Mouse (Mus musculus) liver, adult 2 months (tissue): ENCODE data around the gene Toe1. TPM values are rescaled to one million over a fixed set of nuclear protein-coding genes. Genes with fewer than 3 reads are reported as not detected.

Source experiments
- DNase-seq: peaks from one replicate; pipeline ENCODE4 v3.0.0-alpha.2; 2011; ENCODE audit warnings: low read depth, low spot score; ENCODE audit errors: extremely low read depth
- H3K27ac ChIP-seq: fragments of 200-500 bp; replicated peaks from 2 replicates; pipeline ENCODE4 v1.5.1; 2012; ENCODE audit warnings: low read depth, mild to moderate bottlenecking, control low read depth, inconsistent platforms, low read length; ENCODE audit not compliant: insufficient read depth
- H3K27me3 ChIP-seq: fragments of 200-500 bp; 2 replicates; pipeline ENCODE4 v1.6.1; 2012; ENCODE audit warnings: mild to moderate bottlenecking, moderate library complexity, low read length, inconsistent platforms; ENCODE audit not compliant: control insufficient read depth, insufficient read depth
- H3K36me3 ChIP-seq: fragments of 200-500 bp; 2 replicates; pipeline ENCODE4 v1.6.1; 2012; ENCODE audit warnings: low read length, inconsistent platforms; ENCODE audit not compliant: control insufficient read depth, insufficient read depth
- H3K4me1 ChIP-seq: fragments of 200-500 bp; 2 replicates; pipeline ENCODE4 v1.6.1; 2011; ENCODE audit warnings: low read length; ENCODE audit not compliant: control insufficient read depth, insufficient read depth
- H3K4me3 ChIP-seq: fragments of 200-500 bp; 2 replicates; pipeline ENCODE4 v1.5.1; 2011; ENCODE audit warnings: low read depth, mild to moderate bottlenecking, control low read depth, low read length, moderate library complexity; ENCODE audit not compliant: insufficient read depth
- H3K79me2 ChIP-seq: fragments of 200-500 bp; 2 replicates; pipeline ENCODE4 v1.6.1; 2012; ENCODE audit warnings: inconsistent platforms, mild to moderate bottlenecking, low read length, moderate library complexity; ENCODE audit not compliant: control insufficient read depth, insufficient read depth
- H3K9ac ChIP-seq: fragments of 200-500 bp; 2 replicates; pipeline ENCODE4 v1.6.1; 2012; ENCODE audit warnings: low read depth, mild to moderate bottlenecking, control low read depth, inconsistent platforms, low read length
- CTCF ChIP-seq: fragments of 200-500 bp; IDR thresholded peaks from 2 replicates; pipeline ENCODE4 v1.5.1; 2011; ENCODE audit warnings: low read depth, low read length, control low read depth
- POLR2A ChIP-seq: fragments of 200-500 bp; IDR thresholded peaks from 2 replicates; pipeline ENCODE4 v1.6.1; 2011; ENCODE audit warnings: low read length, control low read depth; ENCODE audit not compliant: insufficient read depth; ENCODE audit errors: extremely low read depth
- WGBS: fragments of 180-500 bp; shearing (Covaris S2); methylation state at CpG from one replicate; pipeline ENCODE4 v1.1.7; 2018; 5-methylcytosine and 5-hydroxymethylcytosine counted together
- polyA plus RNA-seq: library from polyadenylated mRNA; depleted of rRNA; stranded (reverse); fragments of >200 nt; gene quantifications from 2 replicates; pipeline ENCODE4 v1.2.3, GENCODE M21; 2012
- total RNA-seq: library from RNA; depleted of rRNA; stranded (reverse); fragments of >200 nt; gene quantifications from 2 replicates; pipeline ENCODE4 v1.2.3, GENCODE M21; 2014

Gene Toe1
- total and polyA plus RNA-seq, 2 experiments, result 10.9 to 11.7 TPM

DNA sequence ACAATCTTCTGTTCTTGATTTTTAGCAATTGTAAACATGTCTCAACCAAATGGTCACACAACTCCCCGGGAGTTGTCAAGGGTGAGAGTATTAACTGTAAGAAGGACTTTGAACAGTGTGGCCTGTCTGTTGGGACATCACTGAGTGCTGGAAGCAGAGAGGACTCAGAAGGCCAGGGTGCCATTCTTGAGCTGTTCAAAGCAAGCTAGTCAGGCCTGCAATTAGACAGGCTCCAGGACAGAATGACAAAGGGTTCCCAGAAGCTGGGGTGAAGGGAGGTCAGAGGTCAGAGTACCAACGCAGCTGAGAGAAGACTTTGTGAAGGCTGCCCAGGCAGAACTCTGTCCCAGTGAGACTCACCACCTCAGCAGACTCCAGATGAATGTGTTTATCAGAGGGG lies 31.6 kb upstream of the Toe1 start:
- Histone ChIP-seq H3K9ac (no peak overlapping the region), H3K36me3 (no peaks in the 10 kb centered on the region), H3K79me2 (no peaks in the 10 kb centered on the region), H3K4me3 (no peak overlapping the region), H3K27me3 (no peaks in the 10 kb centered on the region), H3K4me1 (peaks cover 2% of the 10 kb centered on the region; the same call in 1 of the 2 replicates), H3K27ac (peak overlapping the region; percentile 2; the same call in 1 of the 2 replicates)
- peak; percentile 75 for DNase-seq
- 13% methylated on average over 2 of the region's 2 CpGs for WGBS
- TF ChIP-seq CTCF, result no peak
- no peak for TF ChIP-seq POLR2A

DNA sequence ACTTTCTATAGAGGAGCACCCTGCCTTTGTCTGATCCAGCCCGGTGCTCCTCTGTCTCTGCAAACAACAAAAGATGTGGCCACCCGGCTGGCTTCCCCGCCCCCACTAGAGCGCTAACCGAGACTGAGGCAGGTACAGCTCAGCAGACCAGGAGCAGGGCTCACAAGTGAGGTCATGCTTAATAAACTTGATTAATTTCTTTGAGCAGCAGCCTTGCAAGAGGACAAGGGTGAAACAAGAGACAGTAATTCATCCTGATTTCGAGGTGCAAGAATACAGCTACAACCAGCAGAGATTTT lies 22.6 kb upstream of the Toe1 start:
- Histone ChIP-seq H3K36me3 (no peaks in the 10 kb centered on the region), H3K4me3 (no peak overlapping the region), H3K27me3 (no peaks in the 10 kb centered on the region), H3K4me1 (peaks cover 3% of the 10 kb centered on the region; the same call in 1 of the 2 replicates), H3K9ac (no peak overlapping the region), H3K79me2 (no peaks in the 10 kb centered on the region), H3K27ac (no peak overlapping the region)
- no peak for DNase-seq
- TF ChIP-seq CTCF (no peak), POLR2A (no peak)
- 53% methylated on average over 6 of the region's 6 CpGs for WGBS

DNA sequence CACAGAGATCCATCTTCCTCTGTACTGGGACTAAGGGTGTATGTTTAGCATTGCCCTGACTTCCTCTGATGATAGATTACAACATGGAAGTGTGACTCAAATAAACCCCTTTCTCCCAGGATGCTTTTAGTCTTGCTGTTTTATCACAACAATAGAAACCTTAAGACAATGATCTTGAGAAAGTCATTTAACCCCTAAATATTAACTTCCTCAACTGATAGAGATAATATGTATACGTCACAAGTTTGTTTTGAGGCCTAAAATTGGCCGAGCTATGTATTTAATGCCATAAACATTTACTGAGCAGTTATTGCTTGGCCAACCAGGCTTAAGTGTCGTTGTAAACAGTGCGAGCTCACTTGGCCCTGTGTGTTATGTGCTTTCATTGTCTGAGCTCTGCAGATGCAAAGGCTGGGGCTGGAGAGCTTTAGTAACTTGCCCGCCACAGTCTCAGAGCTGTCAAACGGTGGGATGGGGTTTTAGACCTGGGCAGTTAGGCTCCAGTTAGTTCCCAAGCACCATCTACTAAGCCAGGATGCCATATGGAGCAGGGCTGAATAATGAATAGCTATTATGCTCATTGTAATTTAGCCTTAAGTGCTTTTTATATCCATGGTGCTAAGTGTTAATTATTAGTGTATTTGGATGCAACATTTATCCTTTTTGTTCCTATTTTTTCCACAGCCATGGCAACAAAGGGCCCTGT lies 22.1 kb upstream of the Toe1 start:
- TF ChIP-seq POLR2A (no peak), CTCF (no peak)
- no peaks in the 10 kb centered on the region for H3K79me2 ChIP-seq
- WGBS, result 80% methylated on average over 6 of the region's 6 CpGs

DNA sequence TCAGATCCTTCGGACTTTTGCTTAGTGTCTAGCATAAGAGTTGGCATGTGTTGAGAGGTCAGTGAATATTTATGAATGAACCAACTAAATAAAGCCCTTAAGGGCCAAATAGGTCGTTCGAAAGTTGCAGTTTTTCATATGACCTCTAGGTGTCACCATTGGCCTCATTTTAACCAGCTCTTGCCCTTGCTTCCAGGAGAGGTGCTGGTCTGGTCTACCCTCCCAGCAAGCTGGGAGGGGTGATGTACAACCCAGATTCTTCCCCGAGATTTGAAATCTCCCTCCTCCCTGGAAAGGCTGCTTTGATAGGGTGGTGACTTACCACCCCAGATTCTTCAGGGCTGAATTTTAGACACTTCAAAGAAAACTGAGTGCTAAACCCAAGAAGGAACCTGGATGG lies 20.4 kb upstream of the Toe1 start:
- H3K36me3 ChIP-seq, result no peaks in the 10 kb centered on the region
- peaks cover 3% of the 10 kb centered on the region; the same call in 1 of the 2 replicates for H3K4me1 ChIP-seq
- peak; percentile 56 for TF ChIP-seq CTCF
- no peak for TF ChIP-seq POLR2A
- under 1% methylated on average over 4 of the region's 4 CpGs for WGBS
- H3K4me3 ChIP-seq, result no peak overlapping the region
- no peaks in the 10 kb centered on the region for H3K79me2 ChIP-seq
- H3K9ac ChIP-seq, result no peak overlapping the region
- DNase-seq, result peak; percentile 72
- no peak overlapping the region for H3K27ac ChIP-seq
- no peaks in the 10 kb centered on the region for H3K27me3 ChIP-seq

More for the DNA sequence above, 22.1 kb upstream of the Toe1 start:
- Histone ChIP-seq H3K9ac (no peak overlapping the region), H3K27me3 (no peaks in the 10 kb centered on the region), H3K36me3 (no peaks in the 10 kb centered on the region), H3K4me3 (no peak overlapping the region), H3K4me1 (peaks cover 3% of the 10 kb centered on the region; the same call in 1 of the 2 replicates), H3K27ac (no peak overlapping the region)
- no peak for DNase-seq

DNA sequence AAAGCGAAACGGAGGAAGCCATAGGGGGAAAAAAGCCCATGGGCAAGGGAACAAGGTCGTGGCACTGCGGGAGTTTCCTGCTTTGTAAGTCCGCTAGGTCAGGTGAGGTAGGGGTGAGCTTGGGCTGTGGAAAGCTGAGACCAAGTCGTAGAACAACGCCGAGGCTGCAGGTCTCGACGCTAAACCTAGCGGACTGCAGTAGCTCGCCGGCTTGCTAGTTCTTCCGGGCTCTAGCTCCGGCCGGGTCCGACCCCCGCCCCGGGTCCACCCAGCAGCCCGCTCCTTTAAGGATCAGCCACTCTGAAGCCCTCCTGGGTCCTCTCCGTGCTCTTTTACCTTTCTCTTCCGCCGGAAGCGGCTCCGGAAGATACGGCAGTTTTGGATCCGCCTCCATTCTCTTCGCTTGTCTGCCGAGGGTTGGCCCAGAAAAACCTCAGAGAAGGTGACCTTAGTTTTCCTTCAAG lies 17.1 kb upstream of the Toe1 start:
- H3K4me1 ChIP-seq, result peaks cover 7% of the 10 kb centered on the region
- peak; percentile 78 for DNase-seq
- TF ChIP-seq CTCF, result no peak
- TF ChIP-seq POLR2A, result peak; percentile 50; the same call in 1 of the 2 replicates
- peak overlapping the region; percentile 93 for H3K27ac ChIP-seq
- no peaks in the 10 kb centered on the region for H3K79me2 ChIP-seq
- H3K27me3 ChIP-seq, result no peaks in the 10 kb centered on the region
- H3K36me3 ChIP-seq, result no peaks in the 10 kb centered on the region
- H3K4me3 ChIP-seq, result peak overlapping the region; percentile 77
- WGBS, result under 1% methylated on average over 29 of the region's 29 CpGs
- peak overlapping the region; percentile 78 for H3K9ac ChIP-seq

DNA sequence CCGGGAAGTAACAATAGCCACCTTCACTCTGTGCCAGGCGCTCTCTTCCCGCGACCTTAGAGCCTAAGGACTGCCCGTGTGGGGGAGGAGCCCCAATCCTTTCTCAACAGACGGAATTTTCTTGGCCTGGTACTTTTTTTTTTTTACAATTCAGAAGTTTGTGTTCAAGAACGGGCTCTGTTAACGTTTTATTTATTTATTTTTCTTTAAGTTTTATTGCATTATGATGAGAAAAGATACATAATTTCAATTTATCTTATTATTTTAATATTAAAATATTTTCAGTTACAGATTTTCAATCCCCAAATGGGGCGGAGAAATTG lies 14.2 kb upstream of the Toe1 start, which contains the start of gene Hpdl:
Gene Hpdl, minus strand, starts transcription at position 14 of the 323 bp plus-strand sequence.
- H3K27me3 ChIP-seq, result no peaks in the 10 kb centered on the region
- H3K27ac ChIP-seq, result no peak within 1 kb of the TSS
- no peaks in the 10 kb centered on the region for H3K79me2 ChIP-seq
- peak within 1 kb of the TSS; percentile 63 for H3K9ac ChIP-seq
- peak within 1 kb of the TSS; percentile 54 for H3K4me3 ChIP-seq
- no peak for TF ChIP-seq CTCF
- no peak for DNase-seq
- peaks cover 7% of the 10 kb centered on the region for H3K4me1 ChIP-seq
- 11% methylated on average over 9 of the region's 9 CpGs for WGBS
- H3K36me3 ChIP-seq, result no peaks in the 10 kb centered on the region
